Mouse (Mus musculus) gastrocnemius, postnatal 14 days (tissue): ENCODE results near the gene Fto. TPM values are rescaled to one million over a fixed set of nuclear protein-coding genes. Genes with fewer than 3 reads are reported as not detected.

ENCODE experiments used
- total RNA-seq, 2 experiments: library from RNA; stranded (reverse); gene quantifications; 2 replicates each; pipeline ENCODE4 v1.2.3; 2021

Gene Fto
- total RNA-seq, 2 experiments from 2014 or later = 84.9 to 96.5 TPM

Other genes starting within 250 kb of the Fto start
- gene Rbl2, start 243.5 kb upstream of the Fto start, total RNA-seq = 10 to 100 TPM; 18.6 to 23.8 TPM
- gene Aktip, start 113.5 kb upstream of the Fto start, total RNA-seq = 10 to 100 TPM; 31.7 to 34.2 TPM
- 1 to 10 TPM; 1.8 to 3.3 TPM for gene Rpgrip1l, start 263 bp upstream of the Fto start, total RNA-seq